Mouse (Mus musculus): Measurements from ENCODE around the gene Retreg1. TPM values are rescaled to one million over a fixed set of nuclear protein-coding genes. Genes with fewer than 3 reads are reported as not detected.
A peak's percentile ranks its signal among the peaks of the same experiment; 100 is the strongest.

Retreg1 gene
- 10 to 100 TPM; 27.3 to 49.5 TPM for total RNA-seq (2021)
- long read RNA-seq, experiment 1, transcript Retreg1-205 (7 exons, 3,200 nt) = major isoform, 9 of 31 reads
- long read RNA-seq, experiment 1, transcript Retreg1-203 (7 exons, 2,783 nt) = minor isoform, 6 of 31 reads
- long read RNA-seq, experiment 1, partial matches to known transcripts = 1 of 31 reads
- long read RNA-seq, experiment 1, other reads (novel, unspliced or antisense) = 14 of 31 reads
- long read RNA-seq, experiment 2, partial matches to known transcripts = 0 of 6 reads
- long read RNA-seq, experiment 2, other reads (novel, unspliced or antisense) = 2 of 6 reads

DNA sequence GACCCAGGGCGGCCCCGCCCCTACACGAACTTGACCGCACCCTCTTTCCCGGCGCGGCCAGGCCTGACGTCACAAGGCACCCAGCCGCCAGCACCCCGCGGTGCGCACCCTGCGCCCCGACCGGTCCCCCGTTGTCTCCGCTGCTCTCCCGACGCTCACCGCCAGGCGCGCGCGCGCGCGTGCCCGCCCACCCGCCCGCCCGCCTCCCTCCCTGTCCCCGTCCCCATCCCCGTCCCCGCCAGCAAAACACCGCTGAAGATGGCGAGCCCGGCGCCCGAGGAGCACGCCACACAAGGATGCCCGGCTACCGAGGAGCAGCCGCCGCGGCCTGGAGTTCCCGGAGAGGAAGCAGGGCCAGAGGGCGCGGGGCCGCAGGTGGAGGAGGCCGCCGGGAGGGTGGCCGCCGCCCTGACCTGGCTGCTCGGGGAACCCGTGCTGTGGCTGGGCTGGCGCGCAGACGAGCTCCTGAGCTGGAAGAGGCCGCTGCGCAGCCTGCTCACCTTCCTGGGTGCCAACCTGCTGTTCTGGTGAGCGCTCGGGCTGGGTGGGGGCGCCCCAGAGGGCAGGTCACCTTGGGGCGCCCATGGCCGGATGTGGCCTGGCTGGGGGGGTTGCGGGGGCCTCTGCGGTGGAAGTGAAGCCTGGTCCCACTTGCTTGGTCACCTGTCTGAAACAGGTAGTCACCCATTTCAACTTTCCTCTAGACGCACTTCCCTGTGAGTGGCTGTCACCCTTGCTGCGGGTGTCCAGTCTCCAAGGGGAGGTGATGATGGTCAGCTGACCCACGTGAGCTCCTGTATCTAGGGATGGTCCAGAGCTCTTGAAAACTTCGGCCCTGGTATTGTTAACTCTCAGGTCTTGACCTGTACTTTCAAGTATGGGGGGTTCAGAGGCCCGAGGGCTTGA lies at the start of gene Retreg1:
Gene Retreg1, plus strand, starts transcription at position 95 of the 906 bp plus-strand sequence.
- DNase-seq = peak; percentile 88 to 89

DNA sequence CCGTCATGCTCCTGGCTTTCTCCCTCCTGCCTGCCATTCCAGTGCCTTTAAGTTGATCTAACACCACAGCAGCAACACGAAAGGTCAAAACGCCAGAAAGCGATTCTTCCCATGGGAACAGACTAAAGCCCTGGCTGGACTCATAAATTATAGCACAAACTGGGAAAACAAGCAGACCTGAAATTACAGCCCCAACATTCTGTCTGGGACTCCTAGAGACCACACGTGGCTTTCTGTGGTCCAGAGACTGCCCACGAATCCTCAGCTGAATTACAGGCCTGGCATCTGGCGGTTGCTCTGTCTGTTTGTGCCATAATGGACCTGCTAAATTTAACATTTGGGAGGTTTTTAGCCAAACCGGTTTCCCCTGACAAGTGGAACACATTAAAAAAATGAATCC lies 48.9 kb upstream of the Retreg1 start:
- DNase-seq = no peak

DNA sequence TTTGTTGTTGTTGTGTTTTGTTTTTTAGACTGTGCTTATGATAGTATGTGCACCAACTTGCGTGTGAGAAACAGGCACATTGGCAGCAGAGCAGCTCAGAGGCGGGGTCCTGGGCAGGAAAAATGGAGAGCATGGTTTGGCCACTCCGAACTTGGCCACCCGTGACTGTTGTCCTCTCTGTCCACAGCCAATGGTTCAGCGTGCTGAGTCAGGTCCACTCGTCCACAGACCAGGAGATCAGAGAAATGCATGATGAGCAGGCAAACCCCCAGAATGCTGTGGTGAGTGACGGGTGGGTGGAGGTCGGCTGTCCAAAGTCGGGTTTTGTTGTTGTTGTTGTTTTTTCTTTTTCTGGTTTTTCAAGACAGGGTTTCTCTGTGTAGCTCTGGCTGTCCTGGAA lies 47.5 kb upstream of the Retreg1 start:
- DNase-seq = no peak

DNA sequence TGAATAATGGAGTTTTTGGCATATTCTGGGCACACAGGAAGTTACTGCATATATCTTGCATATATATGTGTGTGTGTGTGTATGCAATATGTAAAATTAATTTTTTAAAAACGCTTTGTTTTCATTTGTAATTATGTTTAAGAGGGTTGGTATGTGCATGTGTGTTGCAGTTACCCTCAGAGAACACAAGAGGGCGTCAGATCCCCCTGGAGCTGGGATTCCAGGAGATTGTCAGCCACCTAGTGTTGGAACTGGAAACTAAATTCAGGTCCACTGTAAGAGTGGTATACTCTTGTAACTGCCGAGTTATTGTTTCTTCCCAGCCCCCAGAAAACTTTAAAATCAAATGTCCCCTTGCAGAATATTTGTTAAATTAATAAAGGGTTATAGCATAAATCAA lies 46.6 kb upstream of the Retreg1 start:
- DNase-seq = peak; percentile 26 to 31

DNA sequence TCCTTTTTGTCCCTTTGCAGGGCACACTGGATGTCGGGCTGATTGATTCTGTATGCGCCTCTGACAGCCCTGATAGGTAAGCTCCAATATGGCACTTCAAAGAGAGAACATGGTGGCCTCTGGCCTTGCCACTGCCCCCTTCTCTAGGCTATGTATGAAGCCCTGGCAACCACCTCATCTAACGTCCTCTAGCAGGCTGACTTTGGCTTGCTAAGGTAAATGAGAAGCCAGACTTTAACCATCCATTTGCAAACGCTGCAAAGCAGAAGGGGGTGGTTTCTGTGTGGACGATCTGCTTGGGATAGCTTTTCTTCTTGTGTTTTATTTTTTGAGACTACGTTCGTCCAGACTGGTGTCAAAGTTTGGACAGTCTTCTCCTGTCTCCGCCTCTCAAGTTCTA lies 45.8 kb upstream of the Retreg1 start:
- no peak for DNase-seq

DNA sequence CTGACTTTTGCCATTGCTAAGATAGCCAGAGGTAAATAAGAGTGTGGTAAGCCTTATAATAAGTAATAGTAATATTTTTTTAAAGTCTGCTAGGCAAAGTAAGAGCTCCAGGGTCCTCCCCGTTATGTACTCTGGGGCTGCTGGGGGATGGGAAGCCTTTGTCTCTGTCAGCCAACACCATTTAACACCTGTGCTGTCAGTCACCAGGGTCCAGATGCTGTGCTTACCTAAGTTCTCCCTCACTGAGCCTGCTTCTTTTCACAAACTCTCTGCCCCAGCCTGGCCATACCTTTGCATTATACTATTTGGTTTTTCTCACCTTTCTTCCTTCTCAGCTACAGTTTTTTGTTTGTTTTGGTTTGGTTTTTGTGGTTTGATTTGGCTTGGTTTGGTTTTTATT lies 45.1 kb upstream of the Retreg1 start:
- DNase-seq = no peak

DNA sequence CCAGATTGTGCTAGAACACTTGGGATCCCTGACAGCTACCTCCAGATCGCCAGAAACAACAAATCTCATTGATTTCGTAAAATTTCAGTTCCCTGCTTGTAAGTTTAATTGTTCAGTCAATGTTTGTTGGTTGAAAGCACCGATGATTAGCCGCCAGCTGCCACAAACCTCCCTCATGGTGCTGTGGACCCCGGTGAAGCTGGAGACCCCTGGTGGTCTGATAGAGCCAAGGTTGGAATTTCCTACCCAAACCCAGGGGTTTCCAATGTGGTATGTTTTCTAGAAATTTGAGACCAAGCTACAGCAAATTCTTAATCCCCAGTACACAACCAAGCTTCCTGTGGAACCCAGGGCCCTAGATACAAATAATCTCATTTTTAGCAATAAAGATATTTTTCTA lies 41.3 kb upstream of the Retreg1 start:
- DNase-seq = no peak

DNA sequence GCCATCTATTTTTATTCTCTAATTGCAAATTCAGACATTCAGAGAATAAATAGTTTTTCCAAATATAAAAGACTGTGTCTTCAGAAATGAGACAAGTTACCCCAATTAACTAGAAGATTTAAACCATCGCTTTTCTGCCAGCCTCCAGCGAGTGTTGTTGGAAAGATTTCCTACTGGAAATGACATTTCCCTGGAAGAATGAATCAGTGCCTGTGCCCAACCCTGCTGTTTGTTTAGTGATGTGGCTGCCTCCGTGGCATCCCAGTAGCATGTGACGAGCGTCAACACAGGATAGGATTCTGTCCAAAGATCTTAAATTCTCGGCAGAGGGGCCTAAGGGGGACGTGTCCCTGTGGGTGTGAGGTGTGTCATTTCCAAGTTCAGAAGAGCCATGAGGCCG lies 40.8 kb upstream of the Retreg1 start:
- no peak for DNase-seq

DNA sequence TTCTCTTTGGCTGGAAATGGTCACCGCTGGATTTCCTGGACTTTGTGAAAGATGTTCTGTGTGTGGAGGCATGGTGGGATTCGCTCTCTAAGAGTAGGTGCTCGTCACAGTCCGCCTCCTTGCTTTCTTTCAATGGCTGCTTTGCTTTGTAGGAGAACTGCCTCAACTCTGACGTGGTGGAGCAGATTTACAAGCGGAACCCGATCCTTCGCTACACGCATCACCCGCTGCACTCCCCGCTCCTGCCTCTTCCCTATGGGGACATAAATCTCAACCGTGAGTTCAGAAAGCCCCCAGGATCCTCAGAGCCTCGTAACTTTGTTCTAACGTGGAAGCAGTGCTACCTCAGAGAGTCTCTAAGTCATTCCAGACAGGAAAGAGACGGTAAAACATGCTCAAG lies 39.9 kb upstream of the Retreg1 start:
- DNase-seq = no peak

DNA sequence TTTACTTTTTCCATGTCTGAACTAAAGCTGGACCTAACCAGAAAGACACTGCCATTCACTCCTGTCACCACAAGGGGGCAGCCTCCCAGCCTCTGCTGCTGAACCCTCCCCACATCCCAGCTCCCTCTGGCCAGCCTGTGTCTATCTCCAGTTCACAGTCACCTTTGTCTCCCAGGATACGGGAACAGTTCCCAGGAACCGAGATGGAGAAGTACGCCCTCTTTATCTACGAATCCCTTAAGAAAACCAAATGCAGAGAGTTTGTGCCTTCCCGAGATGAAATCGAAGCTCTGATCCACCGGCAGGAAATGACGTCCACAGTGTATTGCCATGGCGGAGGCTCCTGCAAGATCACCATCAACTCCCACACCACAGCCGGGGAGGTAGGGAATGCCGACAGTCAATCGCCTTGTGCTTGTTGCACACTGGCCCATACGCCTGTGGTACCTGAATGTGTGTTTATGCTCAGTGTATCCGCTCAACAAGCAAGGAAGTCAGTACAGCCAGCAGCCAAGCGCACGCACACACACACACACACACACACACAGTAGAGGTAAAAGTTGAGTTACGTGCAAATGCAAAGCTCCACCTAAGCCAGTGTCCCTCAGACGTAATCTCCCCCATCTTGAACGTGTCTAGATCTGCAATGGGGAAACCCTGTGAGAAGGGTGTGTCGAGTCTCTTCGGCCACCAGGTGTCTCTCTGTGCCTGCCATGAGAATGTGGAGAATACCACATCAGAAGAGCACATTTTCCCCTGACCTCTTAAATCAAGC lies 37.5 kb upstream of the Retreg1 start:
- DNase-seq = peak; percentile 77 to 87

DNA sequence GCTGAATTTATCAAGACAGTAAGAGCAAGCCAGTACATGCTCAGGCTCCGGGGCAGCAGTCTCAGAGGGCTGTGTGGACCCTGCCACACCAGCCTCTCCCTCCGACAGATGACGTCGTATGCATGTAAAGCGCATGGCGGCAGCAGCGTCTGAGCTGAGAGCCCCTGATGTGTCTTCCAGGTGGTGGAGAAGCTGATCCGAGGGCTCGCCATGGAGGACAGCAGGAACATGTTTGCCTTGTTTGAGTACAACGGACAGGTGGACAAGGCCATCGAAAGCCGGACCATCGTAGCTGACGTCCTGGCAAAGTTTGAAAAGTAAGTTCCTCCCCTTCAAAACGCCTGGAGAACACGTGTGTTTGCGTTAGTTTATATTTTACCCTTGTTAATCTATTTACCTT lies 36.6 kb upstream of the Retreg1 start:
- no peak for DNase-seq

DNA sequence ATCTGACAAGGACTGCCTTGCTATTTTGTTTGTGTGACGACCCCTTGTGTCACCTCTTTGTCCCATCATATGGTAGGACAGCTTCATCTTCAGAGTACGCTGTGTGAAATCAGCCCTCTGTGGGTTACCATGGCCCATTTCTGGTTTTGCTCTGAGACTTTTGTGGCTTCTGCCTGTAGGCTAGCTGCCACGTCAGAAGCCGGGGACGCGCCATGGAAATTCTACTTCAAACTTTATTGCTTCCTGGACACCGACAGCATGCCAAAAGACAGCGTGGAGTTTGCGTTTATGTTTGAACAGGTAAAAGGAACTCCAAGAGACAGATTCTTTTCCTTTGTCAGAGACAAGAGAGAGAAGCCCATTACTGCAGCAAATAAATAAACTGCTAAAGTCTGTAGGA lies 36.1 kb upstream of the Retreg1 start:
- DNase-seq = no peak

DNA sequence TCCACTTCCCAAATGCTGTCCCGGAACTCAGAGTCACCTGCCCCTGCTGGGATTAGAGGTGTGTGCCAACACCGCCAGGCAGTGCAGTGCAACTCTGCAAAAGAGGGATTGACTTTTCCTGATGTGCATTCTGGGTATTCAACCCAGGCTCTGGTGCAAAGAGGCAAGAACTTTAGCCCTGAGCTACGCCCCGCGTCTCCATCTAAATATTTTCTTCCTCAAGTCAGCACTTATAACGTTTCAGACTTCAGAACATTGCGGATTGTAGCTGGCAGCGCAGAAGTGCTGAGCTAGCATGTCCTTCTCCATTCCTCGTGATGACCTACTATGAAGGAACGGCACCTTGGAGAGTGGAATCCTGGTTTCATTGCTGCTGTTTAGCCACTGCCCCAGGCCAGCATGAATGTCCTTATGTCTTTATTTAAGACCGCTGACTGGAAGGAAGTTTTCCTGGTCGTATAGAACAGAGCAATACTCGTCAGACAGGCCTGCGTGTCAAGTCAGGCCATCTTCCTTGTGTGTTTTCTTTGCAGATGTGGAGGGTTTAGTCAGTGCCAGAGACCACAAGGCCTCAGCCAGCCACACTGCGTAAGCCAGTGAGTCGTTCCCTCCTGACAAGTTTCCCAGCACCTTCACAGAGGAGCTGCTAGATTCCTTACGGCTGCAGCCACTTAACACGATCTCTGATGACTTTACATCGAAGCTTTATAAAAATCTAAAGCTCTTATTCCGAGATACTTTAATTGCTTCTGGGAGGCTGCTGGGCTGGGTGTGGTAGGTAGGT lies 34.1 kb upstream of the Retreg1 start:
- no peak for DNase-seq

DNA sequence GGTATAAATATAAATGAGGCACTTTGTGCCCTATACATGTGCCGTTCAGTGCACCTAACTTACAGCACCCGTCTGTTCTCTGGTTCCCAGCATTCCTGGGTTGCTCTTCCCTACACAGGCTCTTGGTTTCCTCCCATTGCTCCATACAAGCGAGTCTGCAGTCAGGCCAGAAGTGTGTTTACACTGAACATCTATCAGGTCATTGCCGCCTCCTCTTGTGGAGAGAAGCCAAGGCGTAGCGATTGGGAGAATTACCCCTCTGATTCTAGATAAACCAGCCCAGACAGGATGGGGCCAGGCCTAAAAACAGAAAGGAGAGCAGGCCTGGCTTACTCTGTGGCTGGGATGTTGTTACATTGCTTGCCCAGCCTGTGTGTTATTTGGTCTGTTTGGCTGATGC lies 33.3 kb upstream of the Retreg1 start:
- no peak for DNase-seq

DNA sequence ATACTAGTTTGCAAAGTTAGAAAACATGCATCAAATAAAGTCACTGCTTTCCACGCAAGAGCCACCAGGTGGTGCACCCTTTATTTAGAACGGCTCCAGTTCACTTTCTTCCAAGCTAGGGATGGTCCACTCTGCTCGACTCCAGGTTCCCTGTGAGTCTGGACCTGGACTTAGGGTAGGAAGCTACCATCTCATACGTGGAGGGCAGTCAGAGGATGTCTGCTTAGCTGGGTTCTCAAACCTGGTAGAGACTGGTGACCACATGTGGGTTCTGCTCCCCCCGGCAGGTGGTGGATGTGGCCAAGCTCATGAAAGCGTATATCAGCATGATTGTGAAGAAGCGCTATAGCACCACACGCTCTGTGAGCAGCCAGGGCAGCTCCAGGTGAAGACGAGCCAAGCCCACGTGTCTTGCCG lies 31.1 kb upstream of the Retreg1 start:
- DNase-seq = no peak

DNA sequence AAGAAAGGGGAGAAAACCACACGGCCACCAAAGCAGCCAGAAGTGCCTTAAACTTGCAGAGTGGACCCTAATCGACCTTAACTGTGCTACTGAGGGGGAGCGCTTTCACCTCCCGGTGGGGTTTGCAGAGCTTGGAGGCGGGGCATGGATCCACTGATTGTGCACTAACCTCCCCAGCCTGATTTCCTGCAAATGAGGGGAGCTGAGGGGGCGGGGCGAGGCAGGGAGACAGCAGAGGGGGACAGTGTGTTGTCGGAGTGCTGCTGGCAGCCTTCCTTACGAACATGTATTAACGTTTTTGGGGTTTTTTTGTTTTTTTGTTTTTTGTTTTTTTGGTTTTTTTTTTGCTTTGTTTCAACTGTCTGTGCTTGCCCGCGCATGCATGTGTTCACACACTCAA lies 30.5 kb upstream of the Retreg1 start:
- no peak for DNase-seq

DNA sequence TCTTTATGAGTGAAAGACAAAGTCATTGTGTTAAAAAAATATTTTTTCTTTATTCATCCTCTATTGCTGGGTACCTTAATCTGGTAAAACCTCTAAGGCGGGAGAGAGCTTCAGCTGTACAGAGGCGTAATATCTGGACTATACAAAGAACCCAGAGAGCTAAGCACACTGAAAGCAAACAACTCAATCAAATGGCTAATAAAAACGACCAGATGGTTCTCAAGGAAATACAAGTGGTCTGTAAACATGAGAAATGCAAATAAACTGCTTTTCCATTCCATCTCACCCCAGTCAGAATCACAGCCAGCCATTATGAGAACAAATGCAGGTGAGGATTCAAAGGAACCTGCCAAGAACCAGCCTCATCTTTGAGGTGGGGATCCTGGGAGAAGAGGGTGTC lies 28.4 kb upstream of the Retreg1 start:
- DNase-seq = no peak

DNA sequence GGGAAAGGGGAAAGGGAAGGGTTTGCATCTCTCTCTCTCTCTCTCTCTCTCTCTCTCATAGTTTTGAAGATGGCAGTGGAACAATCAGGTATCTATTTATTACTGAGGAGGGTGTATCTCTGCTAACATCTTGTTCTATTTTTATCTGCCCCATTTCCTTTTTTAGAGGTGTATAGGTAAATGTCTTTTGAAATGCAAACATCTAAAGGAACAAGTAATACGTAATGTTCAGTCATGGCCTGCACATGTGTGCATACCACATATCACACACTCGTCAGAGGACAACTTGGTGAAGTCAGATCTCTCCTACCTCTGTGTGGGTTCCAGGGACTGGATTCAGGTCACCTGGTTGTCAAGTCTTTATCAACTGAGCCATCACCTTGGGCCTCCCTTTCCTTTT lies 25.8 kb upstream of the Retreg1 start:
- DNase-seq = no peak

DNA sequence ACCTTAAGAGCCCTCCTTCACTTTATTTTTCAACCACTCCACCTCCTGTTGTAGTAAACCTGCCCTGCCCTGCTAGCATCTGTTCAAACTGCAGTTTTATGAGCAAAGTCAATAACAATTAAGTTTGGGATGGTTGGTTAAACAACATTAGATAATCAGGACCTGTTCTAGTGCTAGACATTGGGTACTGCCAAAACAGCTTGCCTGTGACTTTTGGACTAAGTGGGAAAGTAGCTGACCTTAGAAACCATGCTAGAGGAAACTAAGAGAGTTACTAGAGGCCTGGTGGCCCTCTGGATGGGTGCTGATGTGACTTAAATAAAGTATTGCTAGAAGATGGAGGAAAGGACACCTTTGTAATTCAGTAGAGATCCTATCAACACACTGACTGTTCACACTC lies 21.0 kb upstream of the Retreg1 start:
- no peak for DNase-seq

DNA sequence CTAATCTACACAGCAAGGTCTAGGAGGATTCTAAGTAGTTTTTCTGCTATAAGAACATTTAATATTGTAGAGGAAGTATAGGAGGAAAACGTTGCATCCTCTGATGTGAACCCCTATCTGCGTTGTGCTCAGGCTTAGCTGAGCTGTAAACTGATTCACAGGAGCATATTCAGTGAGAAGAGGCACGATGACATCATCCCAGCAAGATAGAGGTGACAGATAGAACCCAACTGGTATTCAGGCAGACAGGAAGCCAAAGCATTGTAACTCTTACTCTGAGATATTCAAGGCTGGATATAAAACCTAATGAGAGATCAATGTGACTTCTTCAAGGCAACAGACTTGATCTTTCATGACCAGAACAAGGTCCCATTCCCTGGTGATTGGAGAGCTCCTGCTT lies 20.3 kb upstream of the Retreg1 start:
- DNase-seq = no peak

DNA sequence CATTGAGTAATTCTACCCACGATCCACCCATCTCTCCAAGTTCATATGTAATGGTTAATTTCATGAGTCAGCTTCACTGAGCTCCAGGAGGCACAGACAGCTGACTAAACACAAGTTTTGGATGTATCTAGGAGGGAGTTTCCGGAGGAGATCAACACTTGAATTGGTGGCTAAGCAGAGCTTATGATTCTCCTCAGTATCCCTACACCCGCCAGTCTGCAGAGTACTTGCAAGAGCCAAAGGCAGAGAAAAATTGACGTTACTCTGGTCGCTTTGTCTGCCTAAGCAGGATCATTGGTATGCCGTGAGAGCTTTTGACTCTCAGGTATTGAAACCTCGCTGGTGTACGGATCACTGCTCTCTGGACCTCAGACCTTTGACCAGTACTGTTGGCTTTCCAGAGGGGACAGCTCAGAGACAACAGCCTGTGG lies 16.4 kb upstream of the Retreg1 start:
- DNase-seq = no peak

DNA sequence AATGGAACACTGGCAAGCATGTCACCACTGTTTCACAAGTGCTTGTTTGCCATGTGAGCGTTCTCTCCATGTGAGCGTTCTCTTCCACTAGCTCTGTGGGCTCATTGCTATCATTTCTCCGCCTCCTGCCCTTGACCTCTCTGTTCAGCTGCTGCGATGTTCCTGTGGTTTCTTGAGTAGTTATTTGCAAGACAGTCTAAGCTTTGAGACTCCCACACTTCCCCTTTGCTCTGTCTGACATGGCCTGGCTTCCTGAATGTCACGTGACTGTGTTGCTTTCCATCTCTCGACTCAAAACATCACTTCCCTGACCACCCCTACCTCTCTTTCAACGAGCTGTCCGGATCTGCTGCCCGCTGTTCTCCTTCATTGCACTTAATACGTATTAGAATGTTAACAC lies 14.5 kb upstream of the Retreg1 start:
- DNase-seq = no peak
